Mouse (Mus musculus) heart, embryonic 14.5 days (tissue): ENCODE measurements around the gene Gpr156. TPM values are rescaled to one million over a fixed set of nuclear protein-coding genes. Genes with fewer than 3 reads are reported as not detected.

ENCODE experiments used
- ATAC-seq: fragments of 200-750 bp; cut with Nextera tagmentation; 2 replicates; pipeline ENCODE4 v1.8.0; 2017; ENCODE audit warnings: low read depth, moderate TSS enrichment; ENCODE audit not compliant: insufficient number of reproducible peaks, insufficient read depth, low FRiP score
- H3K27ac ChIP-seq, 2 experiments: fragments of 200-500 bp in 1 of 2; fragments of 300-500 bp in 1 of 2; sonication (generic) in 1 of 2; replicated peaks in 1 of 2; 2 replicates each; pipeline ENCODE4 v1.5.1; 2012 to 2014; ENCODE audit warnings: low read depth in 2 of 2, low read length in 2 of 2, control low read depth in 1 of 2, mild to moderate bottlenecking in 1 of 2, mixed read lengths in 1 of 2; ENCODE audit not compliant: control insufficient read depth in 1 of 2, insufficient read depth in 1 of 2
- H3K27me3 ChIP-seq: fragments of 300-500 bp; sonication (generic); 2 replicates; pipeline ENCODE4 v1.6.1; 2014; ENCODE audit warnings: mild to moderate bottlenecking, low read length, control low read depth; ENCODE audit not compliant: control insufficient read depth, insufficient read depth
- H3K36me3 ChIP-seq: fragments of 300-500 bp; sonication (generic); 2 replicates; pipeline ENCODE4 v1.6.1; 2014; ENCODE audit warnings: mild to moderate bottlenecking, control low read depth, low read length, mixed read lengths; ENCODE audit not compliant: control insufficient read depth, insufficient read depth
- H3K4me1 ChIP-seq, 2 experiments: fragments of 200-500 bp in 1 of 2; fragments of 300-500 bp in 1 of 2; sonication (generic) in 1 of 2; 2 replicates each; pipeline ENCODE4 v1.6.1; 2012 to 2014; ENCODE audit warnings: low read length in 2 of 2, control low read depth in 1 of 2, mixed read lengths in 1 of 2; ENCODE audit not compliant: control insufficient read depth in 2 of 2, insufficient read depth in 2 of 2
- H3K4me2 ChIP-seq: fragments of 300-500 bp; sonication (generic); 2 replicates; pipeline ENCODE4 v1.6.1; 2014; ENCODE audit warnings: mild to moderate bottlenecking, low read length
- H3K4me3 ChIP-seq, 2 experiments: fragments of 200-500 bp in 1 of 2; fragments of 300-500 bp in 1 of 2; sonication (generic) in 1 of 2; 2 replicates each; pipeline ENCODE4 v1.5.1; 2012 to 2014; ENCODE audit warnings: low read length in 2 of 2, mild to moderate bottlenecking in 2 of 2, control low read depth in 1 of 2, low read depth in 1 of 2, moderate library complexity in 1 of 2; ENCODE audit not compliant: control insufficient read depth in 1 of 2, insufficient read depth in 1 of 2
- H3K9ac ChIP-seq: fragments of 300-500 bp; sonication (generic); 2 replicates; pipeline ENCODE4 v1.6.1; 2014; ENCODE audit warnings: mild to moderate bottlenecking, low read length
- H3K9me3 ChIP-seq: fragments of 300-500 bp; sonication (generic); 2 replicates; pipeline ENCODE4 v1.6.1; 2016; ENCODE audit warnings: low read length, control low read depth; ENCODE audit not compliant: control insufficient read depth
- WGBS: fragments of 180-500 bp; shearing (Covaris S2); extraction: QIAGEN DNeasy Blood & Tissue Kit; methylation state at CpG from one replicate; pipeline ENCODE4 v1.1.7; 2014; 5-methylcytosine and 5-hydroxymethylcytosine counted together
- polyA plus RNA-seq: library from polyadenylated mRNA; unstranded; fragments of >200 nt; fragmentation: Nextera tagmentation; extraction: Ambion mirVana; gene quantifications from 2 replicates; pipeline ENCODE4 v1.2.1, GENCODE M21; 2014

Gene Gpr156
- polyA plus RNA-seq, 1 experiment from 2014 or later: 0.54 TPM

- Histone ChIP-seq H3K9ac (peak overlapping the region; percentile 8; the same call in 1 of the 2 replicates), H3K27ac (peak overlapping the region in 1 of 2 experiments; percentile 4; a peak in 1 of 4 replicates)
- no peak for ATAC-seq
Measured at GRCm38 (mm10) chr16:37973855-37974519, 57.7 kb downstream of the Gpr156 start.

GRCm38 (mm10) chr16:37974520-37975340, 58.4 kb downstream of the Gpr156 start:
- Histone ChIP-seq H3K4me3 (no peak overlapping the region), H3K9ac (0 out of 2 replicates have a peak overlapping the region, but pooled peaks have one; percentile 8), H3K4me1 (peaks cover 0 to 4% of the 10 kb centered on the region in 2 experiments; a peak in 1 of 4 replicates), H3K27me3 (no peaks in the 10 kb centered on the region), H3K4me2 (no peak overlapping the region), H3K9me3 (no peaks in the 10 kb centered on the region), H3K36me3 (no peaks in the 10 kb centered on the region), H3K27ac (no peak overlapping the region)
- WGBS: 53% methylated on average over 13 of the region's 13 CpGs
- ATAC-seq: no peak

More at GRCm38 (mm10) chr16:37973855-37974519, 57.7 kb downstream of the Gpr156 start:
- no peaks in the 10 kb centered on the region for H3K27me3 ChIP-seq
- no peaks in the 10 kb centered on the region for H3K9me3 ChIP-seq
- 36% methylated on average over 11 of the region's 11 CpGs for WGBS
- H3K4me2 ChIP-seq: 0 out of 2 replicates have a peak overlapping the region, but pooled peaks have one; percentile 3
- no peaks in the 10 kb centered on the region for H3K36me3 ChIP-seq
- no peak overlapping the region for H3K4me3 ChIP-seq
- H3K4me1 ChIP-seq: peaks cover 0 to 4% of the 10 kb centered on the region in 2 experiments; a peak in 1 of 4 replicates

- ATAC-seq: no peak
- Histone ChIP-seq H3K4me1 (no peaks in the 10 kb centered on the region), H3K9me3 (no peaks in the 10 kb centered on the region), H3K4me3 (no peak overlapping the region), H3K27ac (no peak overlapping the region), H3K27me3 (no peaks in the 10 kb centered on the region), H3K36me3 (no peaks in the 10 kb centered on the region), H3K9ac (no peak overlapping the region), H3K4me2 (no peak overlapping the region)
- WGBS: 74% methylated on average over 1 of the region's 1 CpGs
Measured at GRCm38 (mm10) chr16:37981907-37982306, 65.6 kb downstream of the Gpr156 start.

- H3K4me2 ChIP-seq: no peak overlapping the region
- WGBS: 48% methylated on average over 11 of the region's 11 CpGs
- no peak overlapping the region for H3K27ac ChIP-seq
- no peak overlapping the region for H3K4me3 ChIP-seq
- H3K27me3 ChIP-seq: no peaks in the 10 kb centered on the region
- no peak for ATAC-seq
- peaks cover 0 to 8% of the 10 kb centered on the region in 2 experiments; a peak in 3 of 4 replicates for H3K4me1 ChIP-seq
- H3K9ac ChIP-seq: no peak overlapping the region
- no peaks in the 10 kb centered on the region for H3K9me3 ChIP-seq
- H3K36me3 ChIP-seq: no peaks in the 10 kb centered on the region
Measured at GRCm38 (mm10) chr16:37988211-37988865, 72.0 kb downstream of the Gpr156 start.

GRCm38 (mm10) chr16:37989796-37990195, 73.5 kb downstream of the Gpr156 start:
- 47% methylated on average over 3 of the region's 3 CpGs for WGBS

GRCm38 (mm10) chr16:37990553-37991344, 74.5 kb downstream of the Gpr156 start:
- Histone ChIP-seq H3K9me3 (no peaks in the 10 kb centered on the region), H3K27ac (no peak overlapping the region), H3K9ac (no peak overlapping the region), H3K36me3 (no peaks in the 10 kb centered on the region), H3K4me2 (no peak overlapping the region), H3K27me3 (no peaks in the 10 kb centered on the region), H3K4me1 (peaks cover 8 to 15% of the 10 kb centered on the region in 2 experiments; a peak in 3 of 4 replicates), H3K4me3 (no peak overlapping the region)
- WGBS: 60% methylated on average over 10 of the region's 10 CpGs
- ATAC-seq: no peak

More at GRCm38 (mm10) chr16:37989796-37990195, 73.5 kb downstream of the Gpr156 start:
- H3K27me3 ChIP-seq: no peaks in the 10 kb centered on the region
- H3K4me1 ChIP-seq: peaks cover 5 to 12% of the 10 kb centered on the region in 2 experiments; a peak in 3 of 4 replicates
- H3K9ac ChIP-seq: no peak overlapping the region
- no peak overlapping the region for H3K4me2 ChIP-seq
- no peak for ATAC-seq
- no peaks in the 10 kb centered on the region for H3K36me3 ChIP-seq
- no peak overlapping the region for H3K4me3 ChIP-seq
- no peak overlapping the region for H3K27ac ChIP-seq
- no peaks in the 10 kb centered on the region for H3K9me3 ChIP-seq

GRCm38 (mm10) chr16:37992806-37993205, 76.5 kb downstream of the Gpr156 start:
- no peak overlapping the region for H3K4me2 ChIP-seq
- H3K4me1 ChIP-seq: peaks cover 8 to 15% of the 10 kb centered on the region in 2 experiments; a peak in 3 of 4 replicates
- WGBS: 45% methylated on average over 8 of the region's 8 CpGs
- H3K27me3 ChIP-seq: no peaks in the 10 kb centered on the region
- no peak for ATAC-seq
- no peaks in the 10 kb centered on the region for H3K36me3 ChIP-seq
- H3K4me3 ChIP-seq: no peak overlapping the region
- no peak overlapping the region for H3K9ac ChIP-seq
- no peaks in the 10 kb centered on the region for H3K9me3 ChIP-seq
- no peak overlapping the region for H3K27ac ChIP-seq
